Mouse (Mus musculus) midbrain, embryonic 13.5 days (tissue): ENCODE measurements at regions not wholly inside any gene's neighbourhood (a gene's known extent, or its start where the extent isn't known, plus 50 kb on each side); places are given as distances from the start of the nearest gene placed in this dataset.

ENCODE experiments used
- ATAC-seq: fragments of 200-750 bp; cut with Nextera tagmentation; 2 replicates; pipeline ENCODE4 v1.8.0; 2017; ENCODE audit warnings: mild to moderate bottlenecking, moderate TSS enrichment, moderate library complexity
- H3K27ac ChIP-seq: fragments of 300-500 bp; sonication (generic); 2 replicates; pipeline ENCODE4 v1.5.1; 2015; ENCODE audit warnings: inconsistent platforms, mild to moderate bottlenecking, moderate library complexity
- H3K27me3 ChIP-seq: fragments of 300-500 bp; sonication (generic); 2 replicates; pipeline ENCODE4 v1.6.1; 2015; ENCODE audit warnings: mild to moderate bottlenecking, inconsistent platforms
- H3K36me3 ChIP-seq: fragments of 300-500 bp; sonication (generic); 2 replicates; pipeline ENCODE4 v1.6.1; 2015; ENCODE audit warnings: mild to moderate bottlenecking, inconsistent platforms
- H3K4me1 ChIP-seq: fragments of 300-500 bp; sonication (generic); replicated peaks from 2 replicates; pipeline ENCODE4 v1.6.1; 2015; ENCODE audit warnings: inconsistent platforms
- H3K4me2 ChIP-seq: fragments of 300-500 bp; sonication (generic); replicated peaks from 2 replicates; pipeline ENCODE4 v1.6.1; 2015; ENCODE audit warnings: moderate library complexity, mild to moderate bottlenecking, inconsistent platforms
- H3K4me3 ChIP-seq: fragments of 300-500 bp; sonication (generic); replicated peaks from 2 replicates; pipeline ENCODE4 v1.5.1; 2015; ENCODE audit warnings: mild to moderate bottlenecking, inconsistent platforms
- H3K9ac ChIP-seq: fragments of 300-500 bp; sonication (generic); replicated peaks from 2 replicates; pipeline ENCODE4 v1.6.1; 2015; ENCODE audit warnings: mild to moderate bottlenecking, inconsistent platforms
- H3K9me3 ChIP-seq: fragments of 300-500 bp; sonication (generic); 2 replicates; pipeline ENCODE4 v1.6.1; 2016; ENCODE audit warnings: mild to moderate bottlenecking, inconsistent platforms
- WGBS: fragments of 180-500 bp; shearing (Covaris S2); methylation state at CpG from one replicate; pipeline ENCODE4 v1.1.7; 2015; 5-methylcytosine and 5-hydroxymethylcytosine counted together

DNA sequence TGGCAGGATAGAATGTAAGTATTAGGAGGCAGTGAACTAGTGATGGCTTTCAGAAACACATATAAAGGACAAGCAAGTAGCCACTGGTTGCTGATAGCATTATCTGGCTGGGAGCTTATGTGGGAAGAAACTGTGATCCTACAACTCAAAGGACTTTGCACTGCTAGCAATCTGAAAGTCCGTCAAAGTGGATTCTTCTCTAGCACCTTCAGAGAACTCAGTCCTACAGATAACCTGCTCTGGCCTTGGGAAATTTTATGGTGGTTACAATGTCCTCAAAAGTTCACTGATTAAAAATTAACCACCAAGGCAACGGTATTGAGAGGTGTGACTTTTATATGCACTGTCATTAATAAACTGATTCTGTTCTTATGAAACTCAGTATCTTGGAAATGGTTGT, 335.3 kb downstream of the Prr30 start:
- H3K4me3 ChIP-seq = no peak overlapping the region
- H3K4me1 ChIP-seq = no peaks in the 10 kb centered on the region
- H3K27me3 ChIP-seq = no peaks in the 10 kb centered on the region
- WGBS = 87% methylated on average over 2 of the region's 2 CpGs
- no peak overlapping the region for H3K4me2 ChIP-seq
- H3K36me3 ChIP-seq = no peaks in the 10 kb centered on the region
- H3K9ac ChIP-seq = no peak overlapping the region
- H3K27ac ChIP-seq = no peak overlapping the region
- ATAC-seq = no peak
- no peaks in the 10 kb centered on the region for H3K9me3 ChIP-seq

DNA sequence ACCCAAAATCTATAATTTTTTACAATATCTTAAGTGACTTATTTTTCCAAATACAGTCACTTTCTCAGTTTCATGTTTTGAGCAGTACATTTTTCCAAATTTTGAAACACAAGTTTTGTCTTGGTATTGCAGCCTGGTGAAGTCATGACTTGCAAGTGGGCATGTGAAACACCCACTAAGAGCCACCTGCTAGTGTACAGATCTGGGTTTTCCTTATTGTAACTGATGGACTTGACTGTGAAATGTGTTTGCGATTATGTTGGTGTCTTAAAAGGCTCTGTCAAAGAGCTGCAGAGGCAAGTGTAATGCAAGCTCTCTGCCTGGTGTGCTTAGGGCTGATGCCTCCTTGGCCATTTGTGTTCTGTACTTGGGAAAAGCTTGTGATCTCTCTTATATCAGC, 336.0 kb downstream of the Prr30 start:
- Histone ChIP-seq H3K9me3 (no peaks in the 10 kb centered on the region), H3K27ac (no peak overlapping the region), H3K4me2 (no peak overlapping the region), H3K9ac (no peak overlapping the region), H3K4me3 (no peak overlapping the region), H3K36me3 (no peaks in the 10 kb centered on the region), H3K27me3 (no peaks in the 10 kb centered on the region), H3K4me1 (no peaks in the 10 kb centered on the region)
- WGBS = 96% methylated on average over 1 of the region's 1 CpGs
- ATAC-seq = no peak

DNA sequence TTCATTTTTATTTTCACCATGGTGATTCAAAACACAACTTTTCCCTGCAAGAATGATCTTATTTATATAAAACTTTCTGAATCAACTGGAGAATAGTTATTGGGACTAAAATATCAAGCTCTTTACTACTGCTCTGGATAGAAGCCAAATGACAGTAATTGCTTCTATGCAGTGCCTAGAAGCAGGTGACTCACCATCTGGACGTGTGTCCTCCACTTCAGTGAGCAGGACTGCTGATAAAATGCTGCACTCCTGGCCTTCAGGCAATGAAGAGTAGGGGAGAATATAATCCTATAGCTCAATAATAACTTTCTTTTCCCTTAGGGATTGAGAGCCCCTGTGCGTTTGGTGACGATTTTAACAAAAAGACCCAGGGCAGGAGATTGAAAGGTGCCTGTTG, 357.3 kb downstream of the Prr30 start:
- no peaks in the 10 kb centered on the region for H3K36me3 ChIP-seq
- WGBS = 81% methylated on average over 3 of the region's 3 CpGs

More for the DNA sequence above, 357.3 kb downstream of the Prr30 start:
- no peak overlapping the region for H3K9ac ChIP-seq
- no peaks in the 10 kb centered on the region for H3K27me3 ChIP-seq
- no peak for ATAC-seq
- H3K4me2 ChIP-seq = no peak overlapping the region
- no peaks in the 10 kb centered on the region for H3K4me1 ChIP-seq
- H3K4me3 ChIP-seq = no peak overlapping the region
- H3K27ac ChIP-seq = no peak overlapping the region
- no peaks in the 10 kb centered on the region for H3K9me3 ChIP-seq
